In the genomic region with DNA sequence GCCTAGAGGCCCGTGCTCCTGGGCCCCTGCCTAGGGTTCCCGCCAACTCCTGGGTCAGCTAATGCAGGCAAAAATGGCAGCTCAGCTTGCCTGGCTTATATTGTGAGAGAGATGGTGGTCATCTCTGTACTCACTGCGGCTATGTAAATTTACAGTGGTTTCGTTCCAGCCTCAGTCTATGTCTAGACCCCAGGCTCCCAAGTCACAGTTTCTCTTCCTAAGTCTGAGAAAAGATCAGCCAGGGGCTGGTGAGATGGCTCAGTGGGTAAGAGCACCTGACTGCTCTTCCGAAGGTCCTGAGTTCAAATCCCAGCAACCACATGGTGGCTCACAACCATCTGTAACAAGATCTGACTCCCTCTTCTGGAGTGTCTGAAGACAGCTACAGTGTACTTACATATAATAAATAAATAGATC, we compare ENCODE assay signal across 7 mouse cellular contexts. TPM values are rescaled to one million over a fixed set of nuclear protein-coding genes. Genes with fewer than 3 reads are reported as not detected.
DNase-seq lines count a peak whose midpoint lies in the region; ATAC-seq and TF ChIP-seq lines count a peak whose summit lies in the region.
"Not testable (repeated sequence)": the region's sequence is repeated elsewhere in the genome, so short reads cannot be mapped to it uniquely, and the experiment has no call there.

No protein-coding gene starts in this region.

- not testable (repeated sequence) for H3K9me3 ChIP-seq in forebrain, embryonic 10.5 days; hindbrain, embryonic 10.5 days; intestine, embryonic 15.5 days; kidney, embryonic 15.5 days (replicated peaks); lung, postnatal 0 days (ENCODE audit: low read length); stomach, embryonic 14.5 days (ENCODE audit: control insufficient read depth, low read depth, low read length); stomach, postnatal 0 days (ENCODE audit: control insufficient read depth, low read length)

- H3K27me3 ChIP-seq in forebrain, embryonic 10.5 days (ENCODE audit: poor library complexity, severe bottlenecking); hindbrain, embryonic 10.5 days (ENCODE audit: insufficient read depth, poor library complexity, severe bottlenecking); intestine, embryonic 15.5 days (replicated peaks); kidney, embryonic 15.5 days; lung, postnatal 0 days (replicated peaks; ENCODE audit: insufficient read depth, low read length); stomach, embryonic 14.5 days (ENCODE audit: control insufficient read depth, insufficient read depth, low read length); stomach, postnatal 0 days (ENCODE audit: control insufficient read depth, insufficient read depth, low read length): not testable (repeated sequence)

- DNase-seq in forebrain, embryonic 10.5 days (ENCODE audit: extremely low spot score, low spot score); hindbrain, embryonic 10.5 days (ENCODE audit: low spot score); lung, postnatal 0 days (ENCODE audit: low spot score); stomach, postnatal 0 days (ENCODE audit: low spot score): not testable (repeated sequence)

- H3K4me2 ChIP-seq in intestine, embryonic 15.5 days (replicated peaks); kidney, embryonic 15.5 days; lung, postnatal 0 days (replicated peaks; ENCODE audit: low read depth, low read length); stomach, embryonic 14.5 days (replicated peaks; ENCODE audit: low read depth, low read length); stomach, postnatal 0 days (replicated peaks; ENCODE audit: low read depth): not testable (repeated sequence)

- ATAC-seq in intestine, embryonic 15.5 days; kidney, embryonic 15.5 days (replicated peaks; ENCODE audit: low FRiP score); lung, postnatal 0 days; stomach, embryonic 14.5 days (ENCODE audit: insufficient number of reproducible peaks, insufficient read depth, low FRiP score, low read depth); stomach, postnatal 0 days (ENCODE audit: low FRiP score, low TSS enrichment): not testable (repeated sequence)

- not testable (repeated sequence) for TF ChIP-seq EP300 in lung, postnatal 0 days (IDR thresholded peaks at IDR 0.05); stomach, postnatal 0 days (optimal IDR thresholded peaks at IDR 0.05)

- WGBS in forebrain, embryonic 10.5 days: 96% methylated on average over 5 of the region's 5 CpGs
- WGBS in hindbrain, embryonic 10.5 days: 94% methylated on average over 5 of the region's 5 CpGs
- 87% methylated on average over 5 of the region's 5 CpGs for WGBS in intestine, embryonic 15.5 days
- 94% methylated on average over 5 of the region's 5 CpGs for WGBS in kidney, embryonic 15.5 days
- 94% methylated on average over 5 of the region's 5 CpGs for WGBS in lung, postnatal 0 days
- WGBS in stomach, embryonic 14.5 days: 86% methylated on average over 5 of the region's 5 CpGs
- 78% methylated on average over 5 of the region's 5 CpGs for WGBS in stomach, postnatal 0 days

- not testable (repeated sequence) for H3K4me3 ChIP-seq in forebrain, embryonic 10.5 days; hindbrain, embryonic 10.5 days; intestine, embryonic 15.5 days (replicated peaks); kidney, embryonic 15.5 days (replicated peaks); lung, postnatal 0 days (ENCODE audit: low read depth, low read length); stomach, embryonic 14.5 days (ENCODE audit: low read depth, low read length); stomach, postnatal 0 days (ENCODE audit: low read depth, low read length)

- not testable (repeated sequence) for TF ChIP-seq CTCF in lung, postnatal 0 days (IDR thresholded peaks at IDR 0.05); stomach, postnatal 0 days (IDR thresholded peaks at IDR 0.05; ENCODE audit: low read depth)

- H3K9ac ChIP-seq in intestine, embryonic 15.5 days; kidney, embryonic 15.5 days; lung, postnatal 0 days (replicated peaks; ENCODE audit: low read depth); stomach, embryonic 14.5 days (replicated peaks; ENCODE audit: low read depth, low read length): not testable (repeated sequence)
- 0 out of 2 replicates have a peak overlapping the region, but pooled peaks have one; percentile 4 for H3K9ac ChIP-seq in stomach, postnatal 0 days (ENCODE audit: low read length)

- peak overlapping the region; percentile 35; the same call in 1 of the 2 replicates for H3K27ac ChIP-seq in forebrain, embryonic 10.5 days
- H3K27ac ChIP-seq in hindbrain, embryonic 10.5 days: peak overlapping the region; percentile 40; the same call in 1 of the 2 replicates
- H3K27ac ChIP-seq in intestine, embryonic 15.5 days: peak overlapping the region; percentile 85
- H3K27ac ChIP-seq in kidney, embryonic 15.5 days: 0 out of 2 replicates have a peak overlapping the region, but pooled peaks have one; percentile 23
- H3K27ac ChIP-seq in lung, postnatal 0 days (ENCODE audit: low read length): peak overlapping the region; percentile 58
- H3K27ac ChIP-seq in stomach, embryonic 14.5 days (ENCODE audit: low read length): peak overlapping the region; percentile 46
- H3K27ac ChIP-seq in stomach, postnatal 0 days (replicated peaks): peak overlapping the region; percentile 70

- peaks cover 55% of the 10 kb centered on the region for H3K36me3 ChIP-seq in forebrain, embryonic 10.5 days (replicated peaks)
- H3K36me3 ChIP-seq in hindbrain, embryonic 10.5 days: peaks cover 46% of the 10 kb centered on the region
- H3K36me3 ChIP-seq in intestine, embryonic 15.5 days; kidney, embryonic 15.5 days; lung, postnatal 0 days (ENCODE audit: insufficient read depth, low read length); stomach, embryonic 14.5 days (ENCODE audit: control insufficient read depth, insufficient read depth, low read length); stomach, postnatal 0 days (ENCODE audit: control insufficient read depth, insufficient read depth, low read length): not testable (repeated sequence)

- H3K4me1 ChIP-seq in forebrain, embryonic 10.5 days; lung, postnatal 0 days (ENCODE audit: insufficient read depth, low read depth, low read length); stomach, embryonic 14.5 days (ENCODE audit: control insufficient read depth, insufficient read depth, low read length); stomach, postnatal 0 days (replicated peaks; ENCODE audit: control insufficient read depth, insufficient read depth): not testable (repeated sequence)
- H3K4me1 ChIP-seq in hindbrain, embryonic 10.5 days (replicated peaks): peaks cover 10% of the 10 kb centered on the region
- H3K4me1 ChIP-seq in intestine, embryonic 15.5 days (replicated peaks): peaks cover 20% of the 10 kb centered on the region
- H3K4me1 ChIP-seq in kidney, embryonic 15.5 days: peaks cover 24% of the 10 kb centered on the region

RNA-seq across cellular contexts. Expression of a gene that starts 39.1 kb away (rescaled TPM):
- polyA plus RNA-seq in forebrain, embryonic 10.5 days (2016; fragmentation: Nextera tagmentation; extraction: Ambion mirVana): 13.9 and 16.2 TPM in 2 replicates
- polyA plus RNA-seq in hindbrain, embryonic 10.5 days (2016; fragmentation: Nextera tagmentation; extraction: Ambion mirVana): 16.6 and 18.0 TPM in 2 replicates
- polyA plus RNA-seq in intestine, embryonic 15.5 days (2015; fragmentation: Nextera tagmentation; extraction: Ambion mirVana): 12.4 and 13.6 TPM in 2 replicates
- 14.1 and 17.4 TPM in 2 replicates for polyA plus RNA-seq in kidney, embryonic 15.5 days (2015; fragmentation: Nextera tagmentation; extraction: Ambion mirVana)
- polyA plus RNA-seq in lung, postnatal 0 days (2015; fragmentation: Nextera tagmentation; extraction: Ambion mirVana): 9.9 and 11.1 TPM in 2 replicates
- polyA plus RNA-seq in stomach, embryonic 14.5 days (2014; fragmentation: Nextera tagmentation; extraction: Ambion mirVana): 7.2 and 7.6 TPM in 2 replicates
- 11.1 and 11.4 TPM in 2 replicates for polyA plus RNA-seq in stomach, postnatal 0 days (2015; fragmentation: Nextera tagmentation; extraction: Ambion mirVana)

Comparison
In these comparisons a context has a peak if more than half of its experiments do, and no peak if none do; other contexts are left out.
1. H3K27ac ChIP-seq: peak in every context shown above with its lines; median percentile 85 in intestine, embryonic 15.5 days; 70 in stomach, postnatal 0 days; 58 in lung, postnatal 0 days; 46 in stomach, embryonic 14.5 days; 40 in hindbrain, embryonic 10.5 days; 35 in forebrain, embryonic 10.5 days; 23 in kidney, embryonic 15.5 days.